Mouse (Mus musculus): ENCODE measurements around the gene B4galt1. TPM values are rescaled to one million over a fixed set of nuclear protein-coding genes. Genes with fewer than 3 reads are reported as not detected.

B4galt1 gene
- 10 to 100 TPM; 73.1 to 77.7 TPM for total RNA-seq (2023)

GRCm38 (mm10) chr4:40853565-40854386, at the start of gene B4galt1:
B4galt1 (minus strand) TSS chr4:40854005.

GRCm38 (mm10) chr4:40757780-40758420, 95.9 kb downstream of the B4galt1 start, which contains the start of gene Smu1:
Smu1 (minus strand) TSS chr4:40757923.

Other genes with a start within 250 kb of the B4galt1 start
- gene Aptx, start 150.8 kb downstream of the B4galt1 start, total RNA-seq (2023) = 10 to 100 TPM; 15.1 to 16.8 TPM
- gene Dnaja1, start 131.9 kb downstream of the B4galt1 start, total RNA-seq (2023) = 100 to 1,000 TPM; 350 to 501 TPM
- gene Smu1, start 96.1 kb downstream of the B4galt1 start, total RNA-seq (2023) = 10 to 100 TPM; 41.0 to 44.1 TPM
- gene Spink4, start 66.0 kb upstream of the B4galt1 start, total RNA-seq (2023) = not detected
- 10 to 100 TPM; 70.9 to 79.0 TPM for gene Bag1, start 94.3 kb upstream of the B4galt1 start, total RNA-seq (2023)
- gene Chmp5, start 94.4 kb upstream of the B4galt1 start, total RNA-seq (2023) = 10 to 100 TPM; 44.8 to 45.7 TPM
- 10 to 100 TPM; 30.2 to 32.6 TPM for gene Nfx1, start 116.9 kb upstream of the B4galt1 start, total RNA-seq (2023)
- not detected for gene Aqp7, start 194.1 kb upstream of the B4galt1 start, total RNA-seq (2023)
- gene Aqp3, start 244.2 kb upstream of the B4galt1 start, total RNA-seq (2023) = not detected

All from neutrophil, adult 83 days (primary cell).